Mouse (Mus musculus) 416B (cell line): Measurements from ENCODE around the gene Tenm1.

ENCODE experiments used
- DNase-seq: peaks from one replicate; pipeline ENCODE4 v3.0.0; 2011; ENCODE audit warnings: low read depth

Tenm1 gene

DNA sequence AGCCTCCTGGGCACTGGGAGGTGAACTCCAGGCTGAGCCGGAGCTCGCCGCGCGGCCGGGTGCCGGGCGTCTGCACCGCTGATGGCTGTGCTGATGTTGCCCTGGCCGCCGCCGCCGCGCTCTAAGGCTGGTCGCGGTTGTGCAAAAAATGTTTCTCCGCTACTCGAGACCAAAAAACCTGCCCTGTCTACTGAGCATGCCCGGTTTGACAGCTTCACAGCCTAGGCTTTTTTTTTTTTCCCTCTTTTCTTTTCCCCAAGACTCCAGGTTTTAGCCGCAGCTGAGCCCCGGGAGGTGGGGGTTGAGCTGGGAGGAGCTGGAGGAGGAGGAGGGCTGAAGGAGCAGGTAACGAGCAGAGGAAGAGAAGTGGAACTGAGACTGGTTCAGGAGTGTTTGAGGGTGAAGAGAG, at the start of gene Tenm1:
Tenm1 (minus strand) TSS at position 272 of the 409 bp plus-strand sequence.
- no peak for DNase-seq

DNA sequence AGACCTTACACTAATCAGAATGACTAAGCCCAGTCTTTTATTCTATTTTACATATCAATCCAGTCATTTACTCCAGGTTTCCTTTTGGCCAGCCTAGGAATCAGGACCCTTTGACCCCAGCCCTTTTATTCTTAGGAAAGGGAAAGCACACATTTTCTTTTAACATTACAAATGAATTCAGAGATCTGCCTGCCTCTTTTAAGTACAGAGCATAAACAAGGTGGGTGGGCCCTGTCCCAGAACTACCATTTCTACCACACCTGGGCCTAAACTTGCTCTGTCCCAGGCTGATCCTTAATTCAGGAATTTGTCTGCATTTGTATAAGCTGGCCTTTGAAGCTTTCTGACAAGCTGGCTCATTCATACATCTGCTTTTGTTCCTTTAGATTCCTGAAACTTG, 38.4 kb upstream of the Tenm1 start:
- DNase-seq: no peak

DNA sequence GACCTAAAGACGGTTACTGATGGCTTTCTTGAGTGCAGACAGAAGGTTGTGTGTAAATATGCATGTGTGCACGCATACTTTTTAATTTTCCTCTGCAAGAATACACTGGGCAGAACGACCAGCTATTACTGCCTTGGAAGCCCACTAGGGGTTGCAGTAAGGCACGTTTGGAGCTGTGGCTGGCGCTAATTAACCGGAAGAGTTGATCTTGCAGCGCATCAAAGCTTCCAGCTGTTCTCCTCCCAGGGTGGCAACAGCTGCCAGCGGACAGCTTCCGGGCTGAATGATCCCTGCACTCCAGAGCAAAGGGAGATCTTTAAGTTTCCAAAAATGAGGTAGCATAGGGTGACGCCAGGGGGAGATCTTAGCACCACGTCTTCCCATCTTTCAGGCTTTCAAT, 1.7 kb upstream of the Tenm1 start:
- DNase-seq: no peak

DNA sequence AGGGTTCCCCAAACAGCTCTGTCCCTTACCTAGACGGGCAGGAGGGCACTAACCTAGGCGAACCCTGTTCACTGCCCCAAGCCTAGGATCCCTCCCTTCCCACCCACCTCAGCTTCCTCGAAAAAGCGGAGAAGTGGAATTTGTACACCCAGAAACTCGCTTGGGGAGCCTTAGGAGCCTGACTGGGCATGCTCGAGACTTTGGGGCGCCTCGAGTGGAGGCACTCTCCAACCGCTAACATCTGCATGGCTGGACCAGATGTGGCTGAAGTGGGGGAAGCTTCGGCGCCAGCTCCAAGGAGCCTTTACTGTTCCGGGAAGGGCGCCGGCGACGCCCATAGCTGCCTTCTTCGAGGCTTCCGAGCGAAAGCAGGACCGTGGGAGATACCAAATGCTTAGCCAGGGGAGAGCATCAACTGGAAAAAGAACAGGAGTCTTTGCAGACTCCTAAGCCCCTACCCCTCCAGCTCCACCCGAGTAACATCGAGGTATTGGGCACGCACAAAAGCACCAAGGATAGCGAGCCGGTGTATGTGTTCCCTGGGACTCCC, 1.1 kb upstream of the Tenm1 start:
- DNase-seq: no peak

DNA sequence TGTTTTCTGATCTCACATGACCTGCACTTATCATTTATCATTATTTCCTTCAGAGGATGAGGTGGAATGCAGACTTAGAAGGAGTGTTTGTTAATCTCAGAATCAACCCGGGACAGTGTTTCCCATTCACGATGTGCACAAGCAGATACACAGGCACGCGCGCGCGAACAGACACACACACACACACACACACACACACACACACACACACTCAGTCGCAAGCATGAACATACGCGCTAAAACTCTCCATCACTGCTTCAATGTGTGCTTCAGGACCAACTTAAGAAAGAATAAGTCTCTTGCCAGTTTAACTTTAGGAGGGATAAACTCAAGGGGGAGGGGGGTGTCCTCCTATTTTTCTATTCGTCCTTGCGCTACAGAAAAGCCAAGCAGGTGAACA, 411 bp upstream of the Tenm1 start:
- no peak for DNase-seq

DNA sequence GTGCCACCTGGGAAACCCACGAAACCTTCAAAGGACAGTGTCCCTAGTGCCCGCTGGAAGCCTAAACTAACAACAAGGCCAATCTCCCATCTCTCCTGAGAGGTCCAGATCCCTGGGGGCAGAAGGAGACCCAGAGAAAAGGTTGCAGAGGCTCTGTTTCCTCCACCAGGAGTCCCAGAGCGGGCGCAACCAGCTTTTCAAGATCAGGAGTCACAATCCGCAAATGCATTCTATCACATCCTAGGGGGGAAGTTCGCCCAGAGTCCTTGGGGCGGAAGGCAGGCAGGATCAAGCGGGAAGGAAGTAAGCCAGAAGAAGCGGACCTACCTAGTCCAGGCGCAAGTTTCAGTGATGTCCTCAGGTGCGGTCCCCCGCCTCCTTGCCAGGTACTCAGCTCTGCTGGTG, 963 bp downstream of the Tenm1 start:
- DNase-seq: no peak

DNA sequence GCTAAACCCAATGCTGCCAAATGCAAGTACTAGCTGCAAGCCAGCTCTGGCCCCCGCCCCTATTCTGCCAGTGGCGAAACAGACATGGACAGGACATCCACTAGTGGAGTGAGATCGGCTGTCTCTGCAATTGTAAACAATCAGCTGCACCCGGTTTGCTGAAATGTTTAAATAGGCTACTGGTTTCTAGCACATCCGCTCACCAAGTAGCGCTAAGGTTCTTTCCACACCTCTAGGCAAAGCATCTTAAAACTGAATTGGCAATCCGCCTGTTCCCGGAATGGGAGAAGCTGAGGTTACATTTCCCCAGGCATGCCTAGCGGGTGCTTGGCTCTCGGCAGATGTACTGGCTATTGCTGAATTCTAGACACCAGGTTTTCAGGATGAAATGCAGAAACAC, 1.8 kb downstream of the Tenm1 start:
- DNase-seq: no peak

DNA sequence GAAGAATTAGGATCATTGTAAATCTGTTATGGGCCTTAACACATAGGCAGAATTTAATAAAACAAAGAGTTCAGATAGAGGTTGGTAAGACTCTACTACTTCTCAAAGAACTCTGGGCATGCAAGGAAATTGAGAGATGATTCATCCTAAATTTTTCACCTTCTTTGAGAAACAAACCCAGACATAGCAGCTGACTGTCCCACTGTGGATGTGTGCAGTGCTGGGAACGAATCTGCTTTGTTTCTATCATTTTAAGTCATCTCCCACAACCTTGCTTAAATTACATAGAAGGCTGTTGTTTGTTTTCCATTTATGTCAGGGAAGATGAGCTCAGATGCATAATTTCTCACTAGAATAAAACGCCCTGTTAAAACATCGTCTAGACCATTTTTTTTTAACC, 31.0 kb downstream of the Tenm1 start:
- no peak for DNase-seq

DNA sequence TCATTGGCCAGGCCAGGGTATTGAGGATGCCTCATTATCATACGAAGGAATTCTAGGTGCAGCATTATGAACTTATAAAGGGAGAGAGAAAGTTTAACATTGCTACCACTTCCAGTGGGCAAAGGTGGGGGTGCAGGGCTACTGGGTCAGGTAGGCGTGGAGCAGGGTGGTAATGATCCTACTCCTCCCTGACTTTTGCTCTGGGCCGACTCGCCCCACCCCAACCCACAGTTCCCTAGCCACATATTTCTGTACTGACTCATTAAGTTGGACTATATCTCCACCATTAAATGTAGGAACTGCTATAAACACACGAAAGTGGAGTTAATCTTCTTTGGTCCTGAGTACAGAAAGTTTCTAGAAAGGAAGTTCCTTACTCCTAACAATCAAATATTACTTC, 40.8 kb downstream of the Tenm1 start:
- no peak for DNase-seq

DNA sequence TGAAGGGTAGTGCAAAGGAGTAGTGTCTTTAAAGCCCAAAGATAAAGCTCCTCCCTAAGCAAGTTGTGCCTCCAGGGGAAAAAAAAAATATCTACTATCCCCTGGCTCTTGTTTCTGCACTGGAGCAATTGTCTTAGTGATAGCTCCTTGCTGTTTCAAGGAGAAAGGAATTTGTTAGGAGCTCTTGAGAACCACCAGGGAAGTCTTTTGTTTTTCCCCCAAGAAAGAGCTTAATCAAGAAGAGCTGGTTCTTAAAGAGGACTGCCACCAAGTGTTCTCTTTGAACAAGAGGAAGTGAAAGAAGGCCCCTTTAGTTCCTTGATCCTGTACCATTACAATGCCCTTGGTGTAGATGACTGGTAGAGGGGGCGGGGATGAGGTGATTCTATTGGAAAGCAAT, 56.4 kb downstream of the Tenm1 start:
- DNase-seq: no peak

DNA sequence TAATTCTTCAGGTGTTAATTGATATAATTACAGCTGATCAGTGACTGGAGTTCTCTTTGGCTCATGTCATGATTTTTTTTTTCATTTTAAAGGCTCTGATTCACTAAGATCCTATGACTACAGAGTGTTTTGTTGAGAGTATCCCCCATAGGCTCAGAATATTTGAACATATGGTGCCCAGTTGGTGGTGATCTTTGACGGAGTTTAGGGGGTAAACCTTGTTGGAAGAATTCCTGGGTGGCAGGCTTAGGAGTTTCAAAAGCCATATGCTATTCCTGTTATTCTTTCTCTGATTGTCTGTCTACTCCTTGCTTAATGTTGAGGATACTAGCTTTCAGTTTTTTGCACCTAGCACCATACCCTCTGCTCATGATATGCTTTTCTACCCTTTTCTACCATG, 109.6 kb downstream of the Tenm1 start:
- no peak for DNase-seq

DNA sequence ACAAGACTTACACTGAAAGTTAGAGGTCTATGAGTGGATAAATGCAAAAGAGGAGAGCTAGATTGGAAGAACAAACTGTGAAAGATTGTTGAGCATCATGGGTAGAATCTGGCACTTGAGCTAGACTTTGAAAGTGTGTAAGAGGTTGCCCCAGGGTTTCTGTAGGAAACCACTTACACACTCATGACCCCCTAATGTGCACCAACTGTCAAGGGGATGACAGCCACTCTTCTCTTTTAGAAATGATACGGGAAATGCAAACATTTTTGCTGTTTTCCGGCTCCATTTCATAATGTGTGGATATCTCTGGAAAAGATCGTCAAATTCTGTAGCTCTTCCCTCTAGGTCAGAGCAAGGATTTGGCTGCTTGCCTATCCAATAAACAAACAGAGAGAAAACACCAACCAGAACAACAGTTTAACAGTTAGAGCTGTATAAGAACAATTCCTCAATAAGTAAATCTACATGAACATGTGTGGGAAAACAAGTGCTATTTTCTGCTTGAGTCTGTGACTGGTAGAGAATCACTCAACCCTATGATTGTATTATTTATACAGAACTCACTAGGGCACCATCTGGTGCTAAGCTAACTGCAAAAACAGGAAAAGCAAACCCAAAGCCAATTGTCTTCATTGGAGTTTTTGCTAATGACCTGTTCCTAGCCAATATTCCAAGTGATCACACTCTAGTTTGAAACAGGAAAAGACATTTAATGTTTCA, 111.0 kb downstream of the Tenm1 start:
- DNase-seq: no peak

DNA sequence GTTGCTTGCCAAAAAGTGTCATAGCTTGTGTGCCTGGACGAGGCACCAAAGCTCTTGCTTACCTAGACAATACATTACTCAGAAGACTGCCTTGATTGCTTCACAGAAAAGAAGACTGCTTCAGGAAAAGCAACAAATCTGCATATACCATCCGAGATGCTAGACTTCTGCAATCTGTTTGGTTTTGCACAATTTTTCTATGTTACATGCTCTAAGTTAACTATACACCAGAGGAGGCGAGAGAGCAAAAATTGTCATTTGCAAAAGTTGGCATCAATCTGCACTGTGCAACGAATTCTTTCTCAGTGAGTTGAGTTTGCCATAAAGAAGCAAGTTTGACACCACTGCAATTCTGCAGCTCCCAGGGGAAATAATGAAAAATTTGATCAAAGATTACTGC, 193.1 kb downstream of the Tenm1 start:
- no peak for DNase-seq

DNA sequence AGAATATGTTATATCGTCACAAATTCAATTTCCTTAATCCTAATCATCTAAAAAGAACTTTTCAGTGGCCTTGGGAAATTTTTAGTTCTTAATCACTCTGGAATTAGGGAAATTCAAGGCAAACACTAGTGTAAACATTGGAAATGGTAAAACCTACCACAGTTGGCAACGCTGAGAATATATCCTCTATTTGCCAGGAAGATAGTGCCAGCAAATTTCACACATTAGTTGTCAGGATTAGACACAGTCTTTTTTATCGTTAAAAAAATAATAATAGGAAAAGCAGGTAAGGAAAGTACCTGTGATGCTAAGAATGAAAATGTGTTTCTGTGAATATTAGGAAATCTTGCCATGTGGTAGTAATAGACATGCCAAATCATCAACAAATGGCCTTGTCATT, 223.9 kb downstream of the Tenm1 start:
- no peak for DNase-seq

DNA sequence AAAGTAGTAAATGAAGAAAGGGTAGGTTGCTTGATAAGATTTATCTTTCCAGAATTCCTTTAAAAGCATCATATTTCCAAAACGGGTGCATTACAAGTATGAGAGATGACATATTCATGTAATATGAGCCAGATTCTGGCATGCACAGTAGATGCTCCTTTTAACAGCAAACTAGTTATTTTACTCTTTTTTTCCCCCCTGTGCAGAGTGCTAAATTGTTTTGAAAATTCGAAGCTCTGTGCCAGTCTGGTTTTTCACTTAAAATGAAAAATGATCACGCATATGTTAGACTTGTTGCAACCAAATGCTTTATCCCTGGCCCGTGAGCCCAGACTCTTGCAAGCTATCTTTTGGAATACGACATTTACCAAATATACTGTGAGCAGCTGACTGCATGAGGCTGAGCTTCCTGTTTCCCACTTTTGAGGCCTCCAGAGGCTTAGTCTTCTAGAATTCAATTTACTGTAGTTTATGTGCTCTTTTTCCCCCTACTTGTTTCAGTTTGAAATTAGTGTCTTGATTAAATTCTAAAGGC, 226.6 kb downstream of the Tenm1 start:
- DNase-seq: no peak

DNA sequence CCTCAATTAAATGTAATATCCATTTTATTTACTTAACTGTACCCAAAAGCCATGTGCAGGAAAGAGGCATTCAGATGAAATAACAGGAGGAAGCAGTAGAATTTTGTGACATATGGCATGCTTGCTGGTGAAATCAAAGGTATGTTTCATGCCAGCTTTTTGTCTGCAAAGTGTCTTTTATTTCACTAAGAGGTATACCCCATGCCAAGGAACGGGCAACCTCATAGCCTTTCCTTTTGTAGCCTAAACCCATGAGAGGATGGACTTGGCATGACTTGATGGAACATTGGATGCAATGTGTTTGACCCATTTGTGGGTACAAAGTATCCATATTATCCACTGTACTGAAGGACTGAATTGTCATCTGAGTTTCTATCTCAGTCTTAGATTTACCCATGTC, 246.0 kb downstream of the Tenm1 start:
- no peak for DNase-seq

DNA sequence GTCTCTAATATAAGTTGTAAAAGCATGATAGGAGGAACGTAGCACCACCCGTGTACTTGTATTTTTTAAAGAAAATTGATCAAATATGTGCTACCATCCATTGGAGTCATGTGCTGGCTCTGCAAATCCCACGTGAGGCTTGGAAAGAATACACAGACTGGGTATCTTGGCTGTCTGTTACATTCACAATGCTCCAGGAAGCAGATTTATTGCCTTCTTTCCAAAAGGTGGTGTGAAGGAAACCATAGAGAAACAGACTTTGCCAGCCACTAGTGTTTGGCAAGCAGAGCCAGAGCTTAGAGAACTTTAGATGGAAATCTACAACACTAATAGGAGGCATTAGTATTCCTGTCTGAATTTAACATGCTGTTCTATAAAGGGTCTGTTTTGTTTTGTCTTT, 277.4 kb downstream of the Tenm1 start:
- DNase-seq: no peak

DNA sequence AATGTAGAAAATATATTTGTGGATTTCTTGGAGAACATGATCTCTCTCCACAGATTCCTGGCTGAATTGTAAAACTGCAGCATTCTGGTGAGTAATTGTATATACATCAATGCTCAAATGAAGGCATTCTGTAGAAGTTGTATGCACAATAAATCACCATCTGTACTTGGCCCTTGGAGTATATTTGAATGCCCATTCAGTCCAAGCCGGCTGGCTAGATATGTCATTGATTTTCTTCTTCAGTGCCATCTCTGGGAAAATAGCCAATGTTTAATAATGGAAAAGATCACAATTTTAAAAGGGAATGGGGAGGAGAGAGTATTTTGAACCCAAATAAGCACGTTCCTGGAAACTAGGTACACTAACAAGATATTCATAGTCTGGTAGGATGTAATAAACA, 299.2 kb downstream of the Tenm1 start:
- no peak for DNase-seq

DNA sequence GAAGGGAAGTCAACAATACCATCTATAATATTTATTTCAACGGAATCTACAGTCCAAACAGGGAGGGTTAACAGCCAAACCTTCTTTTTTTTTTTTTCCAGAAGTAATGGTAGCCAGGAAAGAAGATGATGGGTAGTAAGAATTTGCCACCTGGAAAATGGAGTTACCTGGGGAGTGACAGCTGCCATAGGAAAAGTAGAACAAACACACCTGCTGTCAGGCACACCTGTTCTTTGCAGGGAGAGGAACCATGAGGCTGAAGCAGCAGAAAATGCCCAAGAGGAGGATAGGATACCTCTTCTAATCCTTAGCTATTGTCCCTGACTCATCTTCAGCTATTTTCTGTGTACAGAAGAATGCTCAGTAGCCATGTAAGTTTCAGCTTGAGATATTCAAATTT, 306.4 kb downstream of the Tenm1 start:
- no peak for DNase-seq

DNA sequence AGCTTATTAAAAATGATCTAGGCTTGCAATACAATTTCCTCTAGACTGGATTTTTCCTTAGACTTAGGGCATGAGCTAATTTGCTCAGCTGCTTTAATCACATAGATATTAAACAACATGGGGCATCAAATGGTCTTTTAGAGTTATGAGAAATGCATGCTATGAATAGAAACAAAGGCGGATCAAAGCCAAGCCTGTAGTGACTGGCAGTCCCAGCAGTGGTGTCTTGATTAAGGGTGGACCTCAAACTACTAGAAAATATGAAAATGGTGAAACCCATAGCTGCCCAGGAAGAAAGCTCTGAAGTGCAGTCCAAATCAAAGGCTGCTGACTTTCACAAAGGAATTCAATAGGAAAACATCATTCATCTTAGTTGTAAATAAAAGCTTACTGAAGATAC, 306.9 kb downstream of the Tenm1 start:
- no peak for DNase-seq

DNA sequence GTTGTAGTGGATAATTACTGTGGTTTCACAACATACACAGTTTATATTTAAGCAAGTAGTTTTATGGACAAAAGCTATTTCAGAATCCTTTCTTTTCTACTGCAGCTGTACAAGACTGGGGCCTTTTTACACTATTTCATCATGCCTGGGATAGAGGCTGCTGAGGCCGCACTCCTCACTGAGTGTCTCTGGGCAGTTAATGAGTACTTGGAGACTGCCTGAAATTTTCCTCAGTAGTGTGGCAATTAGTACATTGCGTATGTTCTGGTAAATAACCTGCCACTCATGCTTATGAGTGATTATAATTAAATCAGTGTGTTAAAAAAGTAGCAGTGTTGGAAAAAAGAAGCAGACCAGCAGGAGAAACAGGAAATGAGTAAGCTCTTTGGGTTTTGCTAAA, 442.8 kb downstream of the Tenm1 start:
- DNase-seq: no peak

DNA sequence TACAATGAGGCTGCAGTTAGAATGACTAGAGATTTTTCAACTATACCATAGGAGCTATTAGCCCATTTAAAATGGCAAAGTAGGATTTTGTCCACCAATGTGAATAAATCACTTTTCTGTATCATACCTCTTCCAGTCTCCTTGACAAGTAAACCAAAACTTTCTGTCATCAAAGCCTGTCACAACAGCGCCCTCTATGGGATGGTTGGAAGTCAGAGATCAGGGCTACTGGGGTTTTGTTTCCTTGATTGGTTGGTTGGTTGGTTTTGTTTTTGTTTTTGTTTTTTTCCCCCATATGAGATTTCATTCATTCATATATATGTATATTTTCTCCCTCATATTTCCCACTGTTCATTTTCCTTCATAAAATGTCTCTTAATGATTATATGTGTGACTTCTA, 455.4 kb downstream of the Tenm1 start:
- peak; percentile 39 for DNase-seq

DNA sequence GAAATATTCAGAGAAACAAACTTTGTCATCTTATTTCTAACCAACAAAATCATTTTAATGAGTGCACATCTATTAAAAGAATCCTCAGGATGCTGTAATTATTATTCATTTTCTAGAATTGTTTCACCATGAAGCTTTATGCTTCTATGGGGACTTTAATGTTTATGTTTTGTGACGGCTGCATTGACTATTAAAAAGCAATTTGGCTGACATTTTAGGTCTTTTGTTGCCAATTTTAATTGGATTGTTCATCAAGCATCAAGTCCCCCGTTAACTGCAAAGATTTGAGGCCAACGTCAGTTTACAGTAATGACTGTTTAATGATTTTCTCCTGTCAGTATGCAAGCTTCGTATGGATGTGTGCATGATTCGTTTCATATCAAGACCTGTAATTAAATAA, 461.3 kb downstream of the Tenm1 start:
- no peak for DNase-seq

DNA sequence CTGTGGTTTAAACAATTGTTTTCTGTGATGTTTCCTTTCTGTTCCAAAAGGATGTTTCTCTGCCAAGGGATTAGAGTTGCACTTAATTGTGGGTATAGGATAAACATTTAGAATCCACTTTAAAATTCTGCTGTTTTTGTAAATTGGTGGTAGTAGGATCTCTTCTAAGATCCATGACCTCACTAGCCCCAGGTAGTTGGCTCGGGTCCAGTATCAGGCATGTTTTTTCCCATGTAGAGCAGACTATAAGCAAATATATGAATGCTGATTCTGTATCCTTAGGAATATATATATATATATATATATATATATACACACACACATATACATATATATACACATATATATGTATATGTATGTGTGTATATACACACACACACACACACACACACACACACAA, 567.2 kb downstream of the Tenm1 start:
- no peak for DNase-seq
